Mouse (Mus musculus) induced T-regulatory cell, adult 2 months (primary cell): ENCODE data around the gene Nsun7.
A peak's percentile ranks its signal among the peaks of the same experiment; 100 is the strongest.

Source experiments
- DNase-seq: peaks from one replicate; pipeline ENCODE4 v3.0.0-alpha.2; 2012; ENCODE audit warnings: low read depth

The Nsun7 gene

GRCm38 (mm10) chr5:66280742-66281141 is 21.0 kb downstream of the Nsun7 start:
- DNase-seq: peak; percentile 19

GRCm38 (mm10) chr5:66294106-66294625 is 34.5 kb downstream of the Nsun7 start:
- DNase-seq: peak; percentile 18

GRCm38 (mm10) chr5:66294952-66295351 is 35.3 kb downstream of the Nsun7 start:
- no peak for DNase-seq

- no peak for DNase-seq
Observed at GRCm38 (mm10) chr5:66296116-66296515, 36.4 kb downstream of the Nsun7 start.

- DNase-seq: no peak
Observed at GRCm38 (mm10) chr5:66298856-66299255, 39.2 kb downstream of the Nsun7 start.

- DNase-seq: no peak
Observed at GRCm38 (mm10) chr5:66300576-66300975, 40.9 kb downstream of the Nsun7 start.

GRCm38 (mm10) chr5:66302085-66302815 is 42.6 kb downstream of the Nsun7 start:
- DNase-seq: no peak

- DNase-seq: no peak
Observed at GRCm38 (mm10) chr5:66302873-66303272, 43.2 kb downstream of the Nsun7 start.

- no peak for DNase-seq
Observed at GRCm38 (mm10) chr5:66304300-66305067, 44.8 kb downstream of the Nsun7 start.

GRCm38 (mm10) chr5:66305511-66305910 is 45.8 kb downstream of the Nsun7 start:
- DNase-seq: no peak

- no peak for DNase-seq
Observed at GRCm38 (mm10) chr5:66310328-66310727, 50.6 kb downstream of the Nsun7 start.

GRCm38 (mm10) chr5:66310806-66311205 is 51.1 kb downstream of the Nsun7 start:
- DNase-seq: no peak

- no peak for DNase-seq
Observed at GRCm38 (mm10) chr5:66315791-66316190, 56.1 kb downstream of the Nsun7 start.

GRCm38 (mm10) chr5:66319341-66319740 is 59.6 kb downstream of the Nsun7 start:
- peak; percentile 83 for DNase-seq

GRCm38 (mm10) chr5:66319827-66320404 is 60.2 kb downstream of the Nsun7 start:
- no peak for DNase-seq

- peak; percentile 31 for DNase-seq
Observed at GRCm38 (mm10) chr5:66323131-66323530, 63.4 kb downstream of the Nsun7 start.

GRCm38 (mm10) chr5:66323603-66324002 is 63.9 kb downstream of the Nsun7 start:
- DNase-seq: no peak

GRCm38 (mm10) chr5:66326395-66326794 is 66.7 kb downstream of the Nsun7 start:
- peak; percentile 43 for DNase-seq

- no peak for DNase-seq
Observed at GRCm38 (mm10) chr5:66327949-66328726, 68.4 kb downstream of the Nsun7 start.

GRCm38 (mm10) chr5:66328766-66329165 is 69.1 kb downstream of the Nsun7 start:
- no peak for DNase-seq

- DNase-seq: no peak
Observed at GRCm38 (mm10) chr5:66330806-66331205, 71.1 kb downstream of the Nsun7 start.
